16 mouse cellular contexts compared by ENCODE assay signal in the genomic region with DNA sequence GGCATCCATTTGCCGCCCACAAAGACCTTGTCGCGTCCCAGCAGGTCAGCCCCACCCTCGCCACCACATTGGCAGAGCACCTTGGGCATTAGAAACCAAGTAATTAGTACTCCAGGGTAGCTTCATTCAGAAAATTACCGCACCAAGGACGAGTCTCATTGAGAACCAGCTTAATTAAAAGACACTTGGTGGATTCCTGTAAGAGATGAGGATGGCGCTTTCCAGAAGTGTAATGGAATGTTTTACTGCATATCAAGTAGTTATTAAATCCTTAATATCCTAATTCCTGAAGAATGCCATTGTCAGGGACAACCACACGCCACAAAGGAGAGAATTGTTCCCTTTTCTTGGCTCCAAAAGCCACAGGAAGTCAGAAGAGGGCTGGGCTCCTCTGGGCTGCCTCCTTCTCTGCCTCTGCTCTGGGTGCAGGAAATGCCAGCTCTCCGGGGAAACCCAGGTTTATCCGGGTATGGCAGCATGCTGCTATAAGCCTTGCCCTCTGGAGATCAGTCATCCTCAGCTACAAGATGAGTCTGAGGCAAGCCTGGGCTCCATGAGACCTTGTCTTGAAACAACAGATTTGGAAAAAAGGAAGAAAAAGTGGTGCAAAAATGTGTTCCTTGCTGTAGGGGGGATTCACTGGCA. TPM values are rescaled to one million over a fixed set of nuclear protein-coding genes. Genes with fewer than 3 reads are reported as not detected.
DNase-seq lines count a peak whose midpoint lies in the region; ATAC-seq and TF ChIP-seq lines count a peak whose summit lies in the region.
"Had no signal": no experiment of that assay in that cellular context is flagged by ENCODE, and none has a peak within 500 bp of the region (broad histone marks: within the 10 kb centered on the region; RNA-seq: fewer than 3 reads in every experiment).

No protein-coding gene starts in this region.

- no peak overlapping the region for H3K27ac ChIP-seq in lung, postnatal 0 days (ENCODE audit: low read length)
- H3K27ac ChIP-seq: forebrain, embryonic 15.5 days; hindbrain, embryonic 13.5 days; liver, embryonic 13.5 days; midbrain, embryonic 10.5 days had no signal

- peak; percentile 53 for ATAC-seq in lung, postnatal 0 days
- ATAC-seq: forebrain, embryonic 15.5 days had no signal

- TF ChIP-seq EP300 in lung, postnatal 0 days (IDR thresholded peaks at IDR 0.05) = no peak

- no peaks in the 10 kb centered on the region for H3K36me3 ChIP-seq in lung, postnatal 0 days (ENCODE audit: insufficient read depth, low read length)
- H3K36me3 ChIP-seq: forebrain, embryonic 15.5 days; hindbrain, embryonic 13.5 days; liver, embryonic 13.5 days; midbrain, embryonic 10.5 days had no signal

- H3K9me3 ChIP-seq in lung, postnatal 0 days (ENCODE audit: low read length) = no peaks in the 10 kb centered on the region
- H3K9me3 ChIP-seq: forebrain, embryonic 15.5 days; hindbrain, embryonic 13.5 days; liver, embryonic 13.5 days; midbrain, embryonic 10.5 days had no signal

- peaks cover 3% of the 10 kb centered on the region; the same call in 1 of the 2 replicates for H3K4me1 ChIP-seq in lung, postnatal 0 days (ENCODE audit: insufficient read depth, low read depth, low read length)
- H3K4me1 ChIP-seq: liver, embryonic 13.5 days had no signal

- no peaks in the 10 kb centered on the region for H3K27me3 ChIP-seq in lung, postnatal 0 days (replicated peaks; ENCODE audit: insufficient read depth, low read length)
- H3K27me3 ChIP-seq: forebrain, embryonic 15.5 days; hindbrain, embryonic 13.5 days had no signal

- no peak overlapping the region for H3K9ac ChIP-seq in lung, postnatal 0 days (replicated peaks; ENCODE audit: low read depth)
- H3K9ac ChIP-seq: forebrain, embryonic 15.5 days; hindbrain, embryonic 13.5 days; liver, embryonic 13.5 days had no signal

- no peak overlapping the region for H3K4me2 ChIP-seq in lung, postnatal 0 days (replicated peaks; ENCODE audit: low read depth, low read length)
- H3K4me2 ChIP-seq: forebrain, embryonic 15.5 days; heart, embryonic 11.5 days; hindbrain, embryonic 13.5 days; liver, embryonic 13.5 days had no signal

- H3K4me3 ChIP-seq in lung, postnatal 0 days (ENCODE audit: low read depth, low read length) = no peak overlapping the region
- H3K4me3 ChIP-seq: forebrain, embryonic 15.5 days; hindbrain, embryonic 13.5 days; liver, embryonic 13.5 days; midbrain, embryonic 10.5 days had no signal

- no peak for TF ChIP-seq CTCF in lung, postnatal 0 days (IDR thresholded peaks at IDR 0.05)

- peak; percentile 44 for DNase-seq in adrenal gland, postnatal 14 days
- DNase-seq in adrenal gland, postnatal 25 days = no peak
- peak; percentile 91 for DNase-seq in Muller cell, postnatal 12 days (ENCODE audit: inconsistent ontology term)
- peak; percentile 37 for DNase-seq in lung, postnatal 0 days (ENCODE audit: low spot score)
- DNase-seq in thymus, postnatal 10 days (ENCODE audit: low spot score in 2 of 2) = peak; percentile 59 to 63
- no peak for DNase-seq in urinary bladder, adult 18-20 months (ENCODE audit: low spot score in 2 of 2)
- no peak for DNase-seq in right cerebral cortex, postnatal 4 days
- DNase-seq in right cerebral cortex, postnatal 25 days = no peak
- DNase-seq: cerebellum, postnatal 25 days; kidney, adult 9 months; layer of hippocampus, adult 9-11 months; liver, embryonic 13.5 days had no signal

- WGBS in lung, postnatal 0 days = 47% methylated on average over 10 of the region's 10 CpGs

RNA-seq across cellular contexts. Expression of gene Vdac1, which starts 22.9 kb away (rescaled TPM):
- total RNA-seq in adrenal gland, postnatal 14 days (2021) = 309 and 313 TPM in 2 replicates
- total RNA-seq in adrenal gland, postnatal 25 days (2021) = 410 and 432 TPM in 2 replicates
- polyA plus RNA-seq in lung, postnatal 0 days (2015; fragmentation: Nextera tagmentation; extraction: Ambion mirVana) = 127 and 140 TPM in 2 replicates

RNA-seq across cellular contexts. Expression of gene Tcf7, which starts 55.0 kb away (rescaled TPM):
- total RNA-seq in adrenal gland, postnatal 14 days (2021) = 41.6 and 78.5 TPM in 2 replicates
- 38.8 and 41.3 TPM in 2 replicates for total RNA-seq in adrenal gland, postnatal 25 days (2021)
- 14.7 and 14.8 TPM in 2 replicates for polyA plus RNA-seq in lung, postnatal 0 days (2015; fragmentation: Nextera tagmentation; extraction: Ambion mirVana)

RNA-seq across cellular contexts. Expression of gene 9530068E07Rik, which starts 58.5 kb away (rescaled TPM):
- 137 and 146 TPM in 2 replicates for total RNA-seq in adrenal gland, postnatal 14 days (2021)
- 157 and 166 TPM in 2 replicates for total RNA-seq in adrenal gland, postnatal 25 days (2021)
- 151 and 155 TPM in 2 replicates for polyA plus RNA-seq in lung, postnatal 0 days (2015; fragmentation: Nextera tagmentation; extraction: Ambion mirVana)

Comparison
In these comparisons a context has a peak if more than half of its experiments do, and no peak if none do; other contexts are left out.
1. DNase-seq: peak in adrenal gland, postnatal 14 days (single experiment), Muller cell, postnatal 12 days (single experiment), lung, postnatal 0 days (single experiment) and thymus, postnatal 10 days (2 of 2); none in adrenal gland, postnatal 25 days (single experiment), urinary bladder, adult 18-20 months (0 of 2), right cerebral cortex, postnatal 4 days (single experiment) and right cerebral cortex, postnatal 25 days (single experiment).